Mouse (Mus musculus) small intestine, adult 2 months (tissue): ENCODE measurements around the gene Nrp2.

Experiments used
- CTCF ChIP-seq: fragments of 200-500 bp; IDR thresholded peaks from 2 replicates; pipeline ENCODE4 v1.5.1; 2012; ENCODE audit warnings: low read depth, mild to moderate bottlenecking, control low read depth, inconsistent platforms, low read length, moderate library complexity, mixed read lengths; ENCODE audit not compliant: insufficient replicate concordance, insufficient read length; ENCODE audit errors: extremely low read depth
- POLR2A ChIP-seq: fragments of 200-500 bp; IDR thresholded peaks from 2 replicates; pipeline ENCODE4 v1.6.1; 2012; ENCODE audit warnings: low read depth, mild to moderate bottlenecking, control low read depth, inconsistent platforms, low read length, moderate library complexity

GRCm38 (mm10) chr1:62736455-62737012 lies 33.4 kb downstream of the Nrp2 start:
- TF ChIP-seq CTCF (no peak), POLR2A (no peak)
